Mouse (Mus musculus) frontal cortex, adult 2 months (tissue): ENCODE results near the gene Gm2163. TPM values are rescaled to one million over a fixed set of nuclear protein-coding genes. Genes with fewer than 3 reads are reported as not detected.
"Not testable (repeated sequence)": the region's sequence is repeated elsewhere in the genome, so short reads cannot be mapped to it uniquely, and the experiment has no call there.

ENCODE experiments used
- DNase-seq, 2 experiments: peaks; one replicate each; pipeline ENCODE4 v3.0.0; 2022; ENCODE audit warnings: low spot score in 1 of 2; ENCODE audit errors: extremely low spot score in 1 of 2
- polyA plus RNA-seq: library from polyadenylated mRNA; depleted of rRNA; stranded (reverse); fragments of >200 nt; gene quantifications from 2 replicates; pipeline ENCODE4 v1.2.3, GENCODE M21; 2012; rRNA removed

Gene Gm2163
- 1.1 and 1.3 TPM in 2 replicates for polyA plus RNA-seq

DNA sequence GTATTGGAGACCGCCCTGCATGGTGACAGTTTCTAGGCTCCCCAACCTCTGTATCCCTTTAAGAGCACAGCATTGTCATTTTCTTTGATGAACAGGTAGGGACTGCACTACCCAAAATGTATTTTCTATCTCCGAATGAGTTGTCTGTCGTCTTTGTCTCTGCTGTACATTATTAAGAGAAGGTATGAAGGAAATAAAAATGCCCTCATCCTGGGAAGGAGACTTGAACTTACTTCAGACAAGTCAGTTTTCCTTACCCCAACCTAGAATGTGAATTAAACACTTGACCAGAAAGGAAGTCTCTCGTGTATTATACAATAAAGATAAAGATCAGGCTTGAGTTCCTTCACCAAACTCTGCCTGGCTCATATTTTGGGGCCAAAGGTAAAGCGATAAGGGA is at the start of gene Gm2163:
TSS of gene Gm2163 (plus strand) at position 301 of the 400 bp plus-strand sequence.
- DNase-seq, result not testable (repeated sequence)

- DNase-seq, result not testable (repeated sequence)
These were observed 27.5 kb upstream of the Gm2163 start, which contains the start of gene Gm21586 for GRCm38 (mm10) chr4:42439078-42439477. Gm21586 (plus strand) TSS chr4:42439378.

DNA sequence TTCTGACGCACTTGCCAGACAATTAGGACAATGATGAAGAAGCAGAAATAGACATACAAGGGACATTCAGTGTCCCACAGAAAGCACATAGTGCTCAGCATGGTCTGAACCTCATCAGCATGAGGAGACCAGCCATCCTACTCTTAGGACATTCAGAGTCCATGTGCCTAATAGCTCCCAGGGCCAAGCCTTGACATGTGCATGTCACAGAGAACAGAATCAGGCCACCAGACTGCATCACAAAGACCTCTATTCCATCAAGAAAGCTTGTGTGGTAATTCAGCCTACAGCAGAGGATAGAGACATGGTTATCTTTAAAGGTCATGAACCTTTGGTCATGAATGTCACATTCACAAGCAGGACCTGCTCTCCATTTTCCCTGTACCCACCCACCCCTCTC is 61.5 kb downstream of the Gm2163 start, which contains the start of gene Fam205a2:
TSS of gene Fam205a2 (minus strand) at position 101 of the 400 bp plus-strand sequence.
- DNase-seq, result not testable (repeated sequence)

GRCm38 (mm10) chr4:42611895-42612294 is 145.3 kb downstream of the Gm2163 start, which contains the start of gene Gm10591:
Gm10591 (plus strand) TSS chr4:42612195.
- not testable (repeated sequence) for DNase-seq

GRCm38 (mm10) chr4:42629419-42629818 is 162.9 kb downstream of the Gm2163 start, which contains the start of gene Gm2564:
Gm2564 (plus strand) TSS chr4:42629719.
- DNase-seq, result not testable (repeated sequence)

Other genes starting within 250 kb of the Gm2163 start
- not detected in 2 replicates for gene Gm10600, start 226.1 kb upstream of the Gm2163 start, polyA plus RNA-seq
- gene Ccl21b, start 211.0 kb upstream of the Gm2163 start, polyA plus RNA-seq, result not detected in 2 replicates
- not detected in 2 replicates for gene Gm21953, start 172.5 kb upstream of the Gm2163 start, polyA plus RNA-seq
- gene Fam205a3, start 148.4 kb upstream of the Gm2163 start, polyA plus RNA-seq, result 0.66 TPM in 1 of 2 replicates, not detected in the other
- not detected in 2 replicates for gene Gm21586, start 27.4 kb upstream of the Gm2163 start, polyA plus RNA-seq
- gene Fam205a2, start 61.4 kb downstream of the Gm2163 start, polyA plus RNA-seq, result 0.66 TPM in 1 of 2 replicates, not detected in the other
- gene Gm10591, start 145.4 kb downstream of the Gm2163 start, polyA plus RNA-seq, result not detected in 2 replicates
- 1.2 and 1.8 TPM in 2 replicates for gene Gm2564, start 163.0 kb downstream of the Gm2163 start, polyA plus RNA-seq
- gene Ccl27b, start 188.5 kb downstream of the Gm2163 start, polyA plus RNA-seq, result 5.6 and 6.9 TPM in 2 replicates
- gene Il11ra2, start 195.1 kb downstream of the Gm2163 start, polyA plus RNA-seq, result 0.08 TPM in 1 of 2 replicates, not detected in the other